Mouse (Mus musculus) forebrain, embryonic 13.5 days (tissue): ENCODE measurements around the gene Gstt2. TPM values are rescaled to one million over a fixed set of nuclear protein-coding genes. Genes with fewer than 3 reads are reported as not detected.
"Not testable (repeated sequence)": the region's sequence is repeated elsewhere in the genome, so short reads cannot be mapped to it uniquely, and the experiment has no call there.

Experiments used
- ATAC-seq: fragments of 200-750 bp; cut with Nextera tagmentation; 2 replicates; pipeline ENCODE4 v1.8.0; 2017
- H3K27ac ChIP-seq: fragments of 300-500 bp; sonication (generic); 2 replicates; pipeline ENCODE4 v1.5.1; 2015; ENCODE audit warnings: inconsistent platforms, mild to moderate bottlenecking, moderate library complexity
- H3K27me3 ChIP-seq: fragments of 300-500 bp; sonication (generic); 2 replicates; pipeline ENCODE4 v1.6.1; 2015; ENCODE audit warnings: mild to moderate bottlenecking, inconsistent platforms
- H3K36me3 ChIP-seq: fragments of 300-500 bp; sonication (generic); 2 replicates; pipeline ENCODE4 v1.6.1; 2015; ENCODE audit warnings: mild to moderate bottlenecking, inconsistent platforms; ENCODE audit not compliant: poor library complexity, severe bottlenecking
- H3K4me1 ChIP-seq: fragments of 300-500 bp; sonication (generic); 2 replicates; pipeline ENCODE4 v1.6.1; 2015; ENCODE audit warnings: inconsistent platforms
- H3K4me2 ChIP-seq: fragments of 300-500 bp; sonication (generic); 2 replicates; pipeline ENCODE4 v1.6.1; 2015; ENCODE audit warnings: inconsistent platforms, mild to moderate bottlenecking, moderate library complexity
- H3K4me3 ChIP-seq: fragments of 300-500 bp; sonication (generic); 2 replicates; pipeline ENCODE4 v1.5.1; 2015; ENCODE audit warnings: mild to moderate bottlenecking, inconsistent platforms
- H3K9ac ChIP-seq: fragments of 300-500 bp; sonication (generic); 2 replicates; pipeline ENCODE4 v1.6.1; 2015; ENCODE audit warnings: mild to moderate bottlenecking, inconsistent platforms
- H3K9me3 ChIP-seq: fragments of 300-500 bp; sonication (generic); replicated peaks from 2 replicates; pipeline ENCODE4 v1.6.1; 2016; ENCODE audit warnings: inconsistent platforms
- WGBS: fragments of 180-500 bp; shearing (Covaris S2); methylation state at CpG from one replicate; pipeline ENCODE4 v1.1.7; 2015; 5-methylcytosine and 5-hydroxymethylcytosine counted together
- polyA plus RNA-seq: library from polyadenylated mRNA; unstranded; fragments of >200 nt; fragmentation: Nextera tagmentation; extraction: Ambion mirVana; gene quantifications from 2 replicates; pipeline ENCODE4 v1.2.1, GENCODE M21; 2015

Gene Gstt2
- polyA plus RNA-seq, 1 experiment from 2014 or later = 4.0 TPM

- Histone ChIP-seq H3K4me3 (no peak overlapping the region), H3K4me2 (no peak overlapping the region), H3K27ac (no peak overlapping the region), H3K9ac (no peak overlapping the region), H3K27me3 (no peaks in the 10 kb centered on the region), H3K4me1 (peaks cover 28% of the 10 kb centered on the region), H3K9me3 (no peaks in the 10 kb centered on the region), H3K36me3 (peaks cover 24% of the 10 kb centered on the region)
- ATAC-seq = peak; percentile 57
- WGBS = 22% methylated on average over 10 of the region's 10 CpGs
These were observed 16.2 kb upstream of the Gstt2 start for GRCm38 (mm10) chr10:75853452-75853851.

- Histone ChIP-seq H3K4me2 (no peak overlapping the region), H3K27ac (no peak overlapping the region), H3K9ac (no peak overlapping the region), H3K4me1 (peaks cover 20% of the 10 kb centered on the region), H3K27me3 (no peaks in the 10 kb centered on the region), H3K9me3 (no peaks in the 10 kb centered on the region), H3K36me3 (peaks cover 16% of the 10 kb centered on the region), H3K4me3 (no peak overlapping the region)
- WGBS = 96% methylated on average over 12 of the region's 12 CpGs
- no peak for ATAC-seq
These were observed 15.4 kb upstream of the Gstt2 start for GRCm38 (mm10) chr10:75852539-75853125.

DNA sequence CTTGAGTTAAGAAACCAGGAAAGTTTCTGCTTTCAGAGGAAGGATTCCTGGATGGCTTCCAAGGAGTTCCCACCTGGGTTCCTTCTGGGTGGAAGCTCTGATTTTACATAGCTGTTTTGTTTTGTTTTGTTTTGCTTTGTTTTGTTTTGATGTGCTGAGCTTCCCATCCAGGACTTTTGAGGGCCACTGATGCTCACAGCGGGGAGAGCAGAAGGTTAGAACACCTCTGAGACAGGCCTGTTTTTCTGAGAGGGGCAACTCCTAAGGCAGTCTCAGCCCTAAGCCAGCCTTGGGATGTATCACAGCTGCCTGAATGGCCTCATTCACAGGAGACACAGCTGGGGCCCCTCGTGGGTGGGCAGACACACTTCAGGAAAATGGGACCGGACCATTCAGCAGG lies 14.5 kb upstream of the Gstt2 start:
- no peak for ATAC-seq
- no peaks in the 10 kb centered on the region for H3K9me3 ChIP-seq
- no peak overlapping the region for H3K4me3 ChIP-seq
- H3K4me1 ChIP-seq = peaks cover 13% of the 10 kb centered on the region
- peaks cover 7% of the 10 kb centered on the region for H3K36me3 ChIP-seq
- no peaks in the 10 kb centered on the region for H3K27me3 ChIP-seq
- no peak overlapping the region for H3K9ac ChIP-seq
- H3K4me2 ChIP-seq = no peak overlapping the region
- H3K27ac ChIP-seq = no peak overlapping the region
- WGBS = 27% methylated on average over 3 of the region's 3 CpGs

DNA sequence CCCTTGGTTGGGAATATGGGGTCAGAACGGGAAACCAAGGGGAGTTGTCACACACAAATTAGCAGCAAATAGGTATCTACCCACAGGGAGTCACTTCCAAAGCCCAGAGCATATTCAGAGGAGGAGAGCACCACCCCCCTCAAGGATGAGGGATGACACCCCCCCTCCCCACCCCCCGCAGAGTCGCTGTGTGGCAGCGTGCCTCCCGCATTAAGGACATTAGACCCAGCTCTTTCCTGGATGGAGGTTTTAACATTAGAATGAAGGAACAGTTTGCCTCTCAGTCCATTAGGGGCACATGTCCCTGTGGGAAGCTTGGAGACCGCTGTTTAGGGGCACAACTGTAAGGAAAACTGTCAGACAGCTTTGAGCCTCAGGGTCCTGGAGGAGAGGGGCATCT lies 13.9 kb upstream of the Gstt2 start:
- 7% methylated on average over 6 of the region's 6 CpGs for WGBS
- Histone ChIP-seq H3K4me1 (peaks cover 13% of the 10 kb centered on the region), H3K4me2 (no peak overlapping the region), H3K36me3 (0 out of 2 replicates have a peak, but pooled peaks cover 3% of the 10 kb centered on the region), H3K9me3 (no peaks in the 10 kb centered on the region), H3K4me3 (no peak overlapping the region), H3K27ac (no peak overlapping the region), H3K27me3 (no peaks in the 10 kb centered on the region), H3K9ac (peak overlapping the region; percentile 3; the same call in 1 of the 2 replicates)
- no peak for ATAC-seq

GRCm38 (mm10) chr10:75848382-75848781 lies 11.2 kb upstream of the Gstt2 start:
- ATAC-seq = no peak
- Histone ChIP-seq H3K9ac (no peak overlapping the region), H3K27ac (no peak overlapping the region), H3K9me3 (no peaks in the 10 kb centered on the region), H3K4me2 (no peak overlapping the region), H3K4me3 (no peak overlapping the region), H3K27me3 (no peaks in the 10 kb centered on the region), H3K4me1 (peaks cover 13% of the 10 kb centered on the region), H3K36me3 (no peaks in the 10 kb centered on the region)
- 35% methylated on average over 3 of the region's 3 CpGs for WGBS

- WGBS = 78% methylated on average over 6 of the region's 6 CpGs
- no peaks in the 10 kb centered on the region for H3K36me3 ChIP-seq
- no peaks in the 10 kb centered on the region for H3K27me3 ChIP-seq
- no peaks in the 10 kb centered on the region for H3K9me3 ChIP-seq
- no peak overlapping the region for H3K4me3 ChIP-seq
- no peak for ATAC-seq
- no peak overlapping the region for H3K4me2 ChIP-seq
- no peaks in the 10 kb centered on the region; the same call in 1 of the 2 replicates for H3K4me1 ChIP-seq
- H3K9ac ChIP-seq = no peak overlapping the region
- H3K27ac ChIP-seq = no peak overlapping the region
These were observed 8.2 kb upstream of the Gstt2 start for GRCm38 (mm10) chr10:75845306-75845930.

- Histone ChIP-seq H3K9me3 (no peaks in the 10 kb centered on the region), H3K36me3 (no peaks in the 10 kb centered on the region), H3K27me3 (no peaks in the 10 kb centered on the region), H3K4me2 (no peak overlapping the region), H3K9ac (no peak overlapping the region), H3K4me1 (no peaks in the 10 kb centered on the region; the same call in 1 of the 2 replicates), H3K27ac (no peak overlapping the region), H3K4me3 (no peak overlapping the region)
- ATAC-seq = no peak
- 68% methylated on average over 1 of the region's 1 CpGs for WGBS
These were observed 7.6 kb upstream of the Gstt2 start for GRCm38 (mm10) chr10:75844800-75845199.

DNA sequence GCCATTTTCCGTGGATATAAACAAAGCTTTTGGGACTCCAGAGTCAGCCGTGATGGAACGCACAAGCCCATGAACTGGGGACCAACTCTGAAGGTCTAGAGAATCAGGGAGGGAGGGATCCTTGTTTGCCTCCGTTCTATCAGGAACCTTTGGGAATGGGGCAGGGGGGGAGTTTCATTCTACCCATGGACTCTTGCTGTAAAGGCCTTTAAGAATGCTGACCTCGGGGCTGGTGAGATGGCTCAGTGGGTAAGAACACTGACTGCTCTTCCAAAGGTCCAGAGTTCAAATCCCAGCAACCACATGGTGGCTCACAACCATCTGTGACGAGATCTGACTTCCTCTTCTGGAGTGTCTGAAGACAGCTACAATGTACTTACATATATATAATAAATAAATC lies 6.7 kb upstream of the Gstt2 start:
- not testable (repeated sequence) for H3K27ac ChIP-seq, H3K9ac ChIP-seq, H3K27me3 ChIP-seq, H3K4me1 ChIP-seq, H3K9me3 ChIP-seq, H3K4me3 ChIP-seq, ATAC-seq, H3K36me3 ChIP-seq, H3K4me2 ChIP-seq
- whole genome bisulfite sequencing = 78% methylated on average over 6 of the region's 6 CpGs

DNA sequence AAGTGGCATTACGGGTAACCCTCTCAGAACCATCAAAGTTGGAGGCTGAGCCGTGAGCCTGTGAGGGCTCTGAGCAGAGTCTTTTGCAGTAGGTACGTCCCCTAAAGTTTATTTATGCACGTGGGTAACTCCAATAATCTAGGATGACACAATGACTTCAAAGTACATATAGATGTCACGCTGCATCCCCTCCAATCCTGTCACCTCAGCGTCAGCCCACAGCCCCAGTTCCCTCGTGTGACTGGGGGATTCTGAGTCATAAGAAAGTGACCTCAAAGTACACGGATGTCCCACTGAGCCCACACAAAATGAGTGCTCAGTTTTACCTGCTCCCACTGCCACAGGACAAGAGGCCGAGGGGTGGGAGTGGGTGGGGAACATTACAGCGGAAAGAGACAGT lies 1.9 kb upstream of the Gstt2 start:
- no peak overlapping the region for H3K4me2 ChIP-seq
- WGBS = 88% methylated on average over 10 of the region's 10 CpGs
- no peak overlapping the region for H3K27ac ChIP-seq
- H3K4me3 ChIP-seq = no peak overlapping the region
- H3K9ac ChIP-seq = no peak overlapping the region
- H3K9me3 ChIP-seq = no peaks in the 10 kb centered on the region
- ATAC-seq = no peak
- H3K27me3 ChIP-seq = peaks cover 13% of the 10 kb centered on the region
- peaks cover 30% of the 10 kb centered on the region for H3K4me1 ChIP-seq
- no peaks in the 10 kb centered on the region for H3K36me3 ChIP-seq

- WGBS = 35% methylated on average over 6 of the region's 10 CpGs
- ATAC-seq = 0 out of 2 replicates have a peak, but pooled peaks have one; percentile 3
These were observed 1.3 kb downstream of the Gstt2 start for GRCm38 (mm10) chr10:75835761-75836531.

DNA sequence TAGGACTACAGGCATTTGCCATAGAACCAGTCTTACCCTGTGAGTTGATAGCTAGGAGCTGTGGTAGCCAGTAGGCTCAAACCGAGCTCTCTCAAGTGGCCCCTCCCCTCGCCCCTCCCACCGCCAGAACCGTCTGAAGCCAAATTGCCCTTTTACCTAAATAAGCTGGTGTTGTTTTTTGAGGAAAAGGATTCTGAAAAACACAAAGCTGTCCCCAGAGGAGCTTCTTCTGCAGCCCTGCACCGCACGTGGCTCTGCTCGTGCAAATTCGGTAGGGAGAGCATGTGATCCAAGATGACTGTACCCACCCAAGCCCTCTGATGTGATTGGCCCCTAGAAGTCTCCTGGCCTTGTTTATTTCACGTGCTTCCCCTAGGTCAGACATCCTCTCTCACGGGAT lies 1.9 kb downstream of the Gstt2 start:
- Histone ChIP-seq H3K4me2 (peak overlapping the region; percentile 53), H3K9me3 (no peaks in the 10 kb centered on the region), H3K4me1 (peaks cover 37% of the 10 kb centered on the region), H3K27ac (no peak overlapping the region), H3K9ac (no peak overlapping the region), H3K27me3 (peaks cover 32% of the 10 kb centered on the region), H3K36me3 (no peaks in the 10 kb centered on the region), H3K4me3 (peak overlapping the region; percentile 22)
- 0 out of 2 replicates have a peak, but pooled peaks have one; percentile 50 for ATAC-seq
- 2% methylated on average over 10 of the region's 10 CpGs for WGBS

More at GRCm38 (mm10) chr10:75835761-75836531, 1.3 kb downstream of the Gstt2 start:
- H3K4me3 ChIP-seq = peak overlapping the region; percentile 22
- H3K9me3 ChIP-seq = no peaks in the 10 kb centered on the region
- no peak overlapping the region for H3K9ac ChIP-seq
- H3K4me1 ChIP-seq = peaks cover 37% of the 10 kb centered on the region
- H3K36me3 ChIP-seq = no peaks in the 10 kb centered on the region
- H3K27me3 ChIP-seq = peaks cover 32% of the 10 kb centered on the region
- H3K27ac ChIP-seq = no peak overlapping the region
- H3K4me2 ChIP-seq = peak overlapping the region; percentile 53

- peaks cover 32% of the 10 kb centered on the region for H3K27me3 ChIP-seq
- 19% methylated on average over 9 of the region's 9 CpGs for WGBS
- H3K4me1 ChIP-seq = peaks cover 37% of the 10 kb centered on the region
- H3K4me2 ChIP-seq = peak overlapping the region; percentile 62
- peak overlapping the region; percentile 37 for H3K4me3 ChIP-seq
- ATAC-seq = no peak
- no peaks in the 10 kb centered on the region for H3K9me3 ChIP-seq
- no peaks in the 10 kb centered on the region for H3K36me3 ChIP-seq
- no peak overlapping the region for H3K27ac ChIP-seq
- peak overlapping the region; percentile 58 for H3K9ac ChIP-seq
These were observed 2.5 kb downstream of the Gstt2 start for GRCm38 (mm10) chr10:75834721-75835120.
